Mouse (Mus musculus): ENCODE results near the gene Apoc4. TPM values are rescaled to one million over a fixed set of nuclear protein-coding genes. Genes with fewer than 3 reads are reported as not detected.

The Apoc4 gene
- polyA plus RNA-seq, 1 experiment from 2014 or later, result 0.39 TPM

- no peak for ATAC-seq (ENCODE audit: insufficient number of reproducible peaks, insufficient read depth, low FRiP score, low read depth)
- Histone ChIP-seq H3K36me3 (ENCODE audit: control insufficient read depth, insufficient read depth, low read length) (peaks cover 20% of the 10 kb centered on the region), H3K27me3 (ENCODE audit: control insufficient read depth, insufficient read depth, low read length) (no peaks in the 10 kb centered on the region), H3K4me1 (ENCODE audit: control insufficient read depth, insufficient read depth, low read length) (peaks cover 7% of the 10 kb centered on the region), H3K4me3 (ENCODE audit: low read depth, low read length) (no peak overlapping the region), H3K9me3 (ENCODE audit: control insufficient read depth, low read depth, low read length) (no peaks in the 10 kb centered on the region), H3K4me2 (replicated peaks; ENCODE audit: low read depth, low read length) (no peak overlapping the region), H3K9ac (replicated peaks; ENCODE audit: low read depth, low read length) (no peak overlapping the region), H3K27ac (ENCODE audit: low read length) (no peak overlapping the region)
- WGBS, result 88% methylated on average over 4 of the region's 4 CpGs
Measured at GRCm38 (mm10) chr7:19704475-19704874, 23.2 kb upstream of the Apoc4 start.

- no peak for ATAC-seq (ENCODE audit: insufficient number of reproducible peaks, insufficient read depth, low FRiP score, low read depth)
- Histone ChIP-seq H3K4me3 (ENCODE audit: low read depth, low read length) (no peak overlapping the region), H3K9me3 (ENCODE audit: control insufficient read depth, low read depth, low read length) (no peaks in the 10 kb centered on the region), H3K27ac (ENCODE audit: low read length) (no peak overlapping the region), H3K36me3 (ENCODE audit: control insufficient read depth, insufficient read depth, low read length) (peaks cover 14% of the 10 kb centered on the region), H3K4me1 (ENCODE audit: control insufficient read depth, insufficient read depth, low read length) (peaks cover 19% of the 10 kb centered on the region), H3K4me2 (replicated peaks; ENCODE audit: low read depth, low read length) (no peak overlapping the region), H3K9ac (replicated peaks; ENCODE audit: low read depth, low read length) (no peak overlapping the region), H3K27me3 (ENCODE audit: control insufficient read depth, insufficient read depth, low read length) (no peaks in the 10 kb centered on the region)
- 93% methylated on average over 16 of the region's 16 CpGs for WGBS
Measured at GRCm38 (mm10) chr7:19702859-19703555, 21.7 kb upstream of the Apoc4 start.

- no peak overlapping the region for H3K9ac ChIP-seq (replicated peaks; ENCODE audit: low read depth, low read length)
- H3K4me2 ChIP-seq (replicated peaks; ENCODE audit: low read depth, low read length), result no peak overlapping the region
- H3K27ac ChIP-seq (ENCODE audit: low read length), result peak overlapping the region; percentile 35; the same call in 1 of the 2 replicates
- peaks cover 7% of the 10 kb centered on the region for H3K36me3 ChIP-seq (ENCODE audit: control insufficient read depth, insufficient read depth, low read length)
- no peak overlapping the region for H3K4me3 ChIP-seq (ENCODE audit: low read depth, low read length)
- H3K4me1 ChIP-seq (ENCODE audit: control insufficient read depth, insufficient read depth, low read length), result peaks cover 19% of the 10 kb centered on the region
- no peaks in the 10 kb centered on the region for H3K9me3 ChIP-seq (ENCODE audit: control insufficient read depth, low read depth, low read length)
- no peaks in the 10 kb centered on the region for H3K27me3 ChIP-seq (ENCODE audit: control insufficient read depth, insufficient read depth, low read length)
- peak; percentile 85 for ATAC-seq (ENCODE audit: insufficient number of reproducible peaks, insufficient read depth, low FRiP score, low read depth)
- WGBS, result 29% methylated on average over 21 of the region's 22 CpGs
Measured at GRCm38 (mm10) chr7:19701069-19701761, 19.9 kb upstream of the Apoc4 start.

GRCm38 (mm10) chr7:19700299-19701068 lies 19.2 kb upstream of the Apoc4 start:
- no peak overlapping the region for H3K4me2 ChIP-seq (replicated peaks; ENCODE audit: low read depth, low read length)
- ATAC-seq (ENCODE audit: insufficient number of reproducible peaks, insufficient read depth, low FRiP score, low read depth), result no peak
- peaks cover 19% of the 10 kb centered on the region for H3K4me1 ChIP-seq (ENCODE audit: control insufficient read depth, insufficient read depth, low read length)
- H3K9me3 ChIP-seq (ENCODE audit: control insufficient read depth, low read depth, low read length), result no peaks in the 10 kb centered on the region
- no peak overlapping the region for H3K9ac ChIP-seq (replicated peaks; ENCODE audit: low read depth, low read length)
- H3K36me3 ChIP-seq (ENCODE audit: control insufficient read depth, insufficient read depth, low read length), result peaks cover 7% of the 10 kb centered on the region
- H3K27me3 ChIP-seq (ENCODE audit: control insufficient read depth, insufficient read depth, low read length), result no peaks in the 10 kb centered on the region
- H3K4me3 ChIP-seq (ENCODE audit: low read depth, low read length), result no peak overlapping the region
- H3K27ac ChIP-seq (ENCODE audit: low read length), result peak overlapping the region; percentile 35; the same call in 1 of the 2 replicates
- 55% methylated on average over 12 of the region's 12 CpGs for WGBS

GRCm38 (mm10) chr7:19699827-19700148 lies 18.5 kb upstream of the Apoc4 start:
- H3K27me3 ChIP-seq (ENCODE audit: control insufficient read depth, insufficient read depth, low read length), result no peaks in the 10 kb centered on the region
- ATAC-seq (ENCODE audit: insufficient number of reproducible peaks, insufficient read depth, low FRiP score, low read depth), result no peak
- peaks cover 19% of the 10 kb centered on the region for H3K4me1 ChIP-seq (ENCODE audit: control insufficient read depth, insufficient read depth, low read length)
- no peak overlapping the region for H3K4me2 ChIP-seq (replicated peaks; ENCODE audit: low read depth, low read length)
- no peaks in the 10 kb centered on the region for H3K9me3 ChIP-seq (ENCODE audit: control insufficient read depth, low read depth, low read length)
- no peak overlapping the region for H3K4me3 ChIP-seq (ENCODE audit: low read depth, low read length)
- no peak overlapping the region for H3K9ac ChIP-seq (replicated peaks; ENCODE audit: low read depth, low read length)
- H3K27ac ChIP-seq (ENCODE audit: low read length), result no peak overlapping the region
- peaks cover 7% of the 10 kb centered on the region for H3K36me3 ChIP-seq (ENCODE audit: control insufficient read depth, insufficient read depth, low read length)
- 78% methylated on average over 4 of the region's 4 CpGs for WGBS

GRCm38 (mm10) chr7:19698907-19699826 lies 17.9 kb upstream of the Apoc4 start, which contains the start of gene Apoe:
Gene Apoe (minus strand): TSS chr7:19699188.
- H3K4me3 ChIP-seq (ENCODE audit: low read depth, low read length), result peak within 1 kb of the TSS; percentile 20
- H3K27me3 ChIP-seq (ENCODE audit: control insufficient read depth, insufficient read depth, low read length), result no peaks in the 10 kb centered on the region
- peak; percentile 17; the same call in 1 of the 2 replicates for ATAC-seq (ENCODE audit: insufficient number of reproducible peaks, insufficient read depth, low FRiP score, low read depth)
- H3K36me3 ChIP-seq (ENCODE audit: control insufficient read depth, insufficient read depth, low read length), result peaks cover 7% of the 10 kb centered on the region
- H3K9ac ChIP-seq (replicated peaks; ENCODE audit: low read depth, low read length), result peak within 1 kb of the TSS; percentile 19; the same call in 1 of the 2 replicates
- H3K4me2 ChIP-seq (replicated peaks; ENCODE audit: low read depth, low read length), result peak within 1 kb of the TSS; percentile 59
- peaks cover 19% of the 10 kb centered on the region for H3K4me1 ChIP-seq (ENCODE audit: control insufficient read depth, insufficient read depth, low read length)
- WGBS, result 2% methylated on average over 20 of the region's 20 CpGs
- H3K27ac ChIP-seq (ENCODE audit: low read length), result no peak within 1 kb of the TSS
- H3K9me3 ChIP-seq (ENCODE audit: control insufficient read depth, low read depth, low read length), result no peaks in the 10 kb centered on the region

- Histone ChIP-seq H3K4me3 (ENCODE audit: low read depth, low read length) (peak overlapping the region; percentile 20), H3K9ac (replicated peaks; ENCODE audit: low read depth, low read length) (peak overlapping the region; percentile 19; the same call in 1 of the 2 replicates), H3K4me1 (ENCODE audit: control insufficient read depth, insufficient read depth, low read length) (peaks cover 19% of the 10 kb centered on the region), H3K9me3 (ENCODE audit: control insufficient read depth, low read depth, low read length) (no peaks in the 10 kb centered on the region), H3K4me2 (replicated peaks; ENCODE audit: low read depth, low read length) (peak overlapping the region; percentile 59), H3K27ac (ENCODE audit: low read length) (no peak overlapping the region), H3K27me3 (ENCODE audit: control insufficient read depth, insufficient read depth, low read length) (no peaks in the 10 kb centered on the region), H3K36me3 (ENCODE audit: control insufficient read depth, insufficient read depth, low read length) (peaks cover 7% of the 10 kb centered on the region)
- ATAC-seq (ENCODE audit: insufficient number of reproducible peaks, insufficient read depth, low FRiP score, low read depth), result no peak
- WGBS, result 2% methylated on average over 28 of the region's 28 CpGs
Measured at GRCm38 (mm10) chr7:19697949-19698906, 16.9 kb upstream of the Apoc4 start.
